ENCODE assay signal across 9 mouse cellular contexts in genomic region chr11:117975211-117975967, GRCm38 (mm10). TPM values are rescaled to one million over a fixed set of nuclear protein-coding genes. Genes with fewer than 3 reads are reported as not detected.
DNase-seq lines count a peak whose midpoint lies in the region; ATAC-seq lines count a peak whose summit lies in the region.
"Had no signal": no experiment of that assay in that cellular context is flagged by ENCODE, and none has a peak within 500 bp of the region (broad histone marks: within the 10 kb centered on the region; RNA-seq: fewer than 3 reads in every experiment).

No protein-coding gene starts in this region.

- peaks cover 32% of the 10 kb centered on the region for H3K4me1 ChIP-seq in kidney, embryonic 14.5 days (ENCODE audit: control insufficient read depth, insufficient read depth, low read length)
- peaks cover 19% of the 10 kb centered on the region for H3K4me1 ChIP-seq in forebrain, embryonic 14.5 days (ENCODE audit: control insufficient read depth, insufficient read depth, low read length)
- H3K4me1 ChIP-seq in midbrain, embryonic 15.5 days, result peaks cover 28% of the 10 kb centered on the region

- no peak for DNase-seq in kidney, adult 9 months
- DNase-seq in ZHBTc4 (ENCODE audit: low read depth, low spot score), result peak; percentile 96
- peak; percentile 47 for DNase-seq in forebrain, embryonic 14.5 days (ENCODE audit: low spot score)
- DNase-seq in left cerebral cortex, adult 18-20 months (ENCODE audit: low spot score in 2 of 2), result no peak
- DNase-seq in urinary bladder, postnatal 4 days (ENCODE audit: low spot score in 2 of 2), result no peak
- no peak for DNase-seq in ovary, postnatal 10 days (ENCODE audit: low spot score)
- DNase-seq: liver, embryonic 13.5 days had no signal

- ATAC-seq in kidney, embryonic 14.5 days (ENCODE audit: low FRiP score, low TSS enrichment), result peak; percentile 45
- ATAC-seq in forebrain, embryonic 14.5 days, result peak; percentile 30; the same call in 1 of the 2 replicates
- no peak for ATAC-seq in midbrain, embryonic 15.5 days (replicated peaks)

- no peaks in the 10 kb centered on the region for H3K9me3 ChIP-seq in kidney, embryonic 14.5 days (ENCODE audit: control insufficient read depth, low read length)
- H3K9me3 ChIP-seq in forebrain, embryonic 14.5 days (replicated peaks; ENCODE audit: control insufficient read depth, low read length), result no peaks in the 10 kb centered on the region
- no peaks in the 10 kb centered on the region for H3K9me3 ChIP-seq in midbrain, embryonic 15.5 days
- H3K9me3 ChIP-seq: liver, embryonic 13.5 days had no signal

- H3K4me2 ChIP-seq in kidney, embryonic 14.5 days (replicated peaks; ENCODE audit: low read depth, low read length), result no peak overlapping the region
- H3K4me2 ChIP-seq in forebrain, embryonic 14.5 days (ENCODE audit: low read length), result peak overlapping the region; percentile 12; the same call in 1 of the 2 replicates
- no peak overlapping the region for H3K4me2 ChIP-seq in midbrain, embryonic 15.5 days
- H3K4me2 ChIP-seq: liver, embryonic 13.5 days had no signal

- H3K36me3 ChIP-seq in kidney, embryonic 14.5 days (ENCODE audit: control insufficient read depth, insufficient read depth, low read length), result no peaks in the 10 kb centered on the region
- H3K36me3 ChIP-seq in forebrain, embryonic 14.5 days (ENCODE audit: control insufficient read depth, insufficient read depth, low read length), result no peaks in the 10 kb centered on the region
- H3K36me3 ChIP-seq in midbrain, embryonic 15.5 days (replicated peaks), result no peaks in the 10 kb centered on the region
- H3K36me3 ChIP-seq: liver, embryonic 13.5 days had no signal

- H3K27ac ChIP-seq in kidney, embryonic 14.5 days (ENCODE audit: low read depth, low read length), result peak overlapping the region; percentile 89
- H3K27ac ChIP-seq in forebrain, embryonic 14.5 days (ENCODE audit: low read depth, low read length), result peak overlapping the region; percentile 71; the same call in 1 of the 2 replicates
- peak overlapping the region; percentile 56 for H3K27ac ChIP-seq in midbrain, embryonic 15.5 days

- H3K9ac ChIP-seq in kidney, embryonic 14.5 days (ENCODE audit: low read depth, low read length), result no peak overlapping the region; the same call in 1 of the 2 replicates
- 0 out of 2 replicates have a peak overlapping the region, but pooled peaks have one; percentile 17 for H3K9ac ChIP-seq in forebrain, embryonic 14.5 days (ENCODE audit: low read length)
- H3K9ac ChIP-seq in midbrain, embryonic 15.5 days, result no peak overlapping the region
- H3K9ac ChIP-seq: liver, embryonic 13.5 days had no signal

- H3K27me3 ChIP-seq in kidney, embryonic 14.5 days (ENCODE audit: control insufficient read depth, insufficient read depth, low read length), result no peaks in the 10 kb centered on the region
- H3K27me3 ChIP-seq in forebrain, embryonic 14.5 days (replicated peaks; ENCODE audit: control insufficient read depth, insufficient read depth, low read length), result no peaks in the 10 kb centered on the region
- H3K27me3 ChIP-seq in midbrain, embryonic 15.5 days (replicated peaks), result 0 out of 2 replicates have a peak, but pooled peaks cover 8% of the 10 kb centered on the region

- 3% methylated on average over 18 of the region's 18 CpGs for WGBS in kidney, embryonic 14.5 days
- 2% methylated on average over 18 of the region's 18 CpGs for WGBS in forebrain, embryonic 14.5 days
- 6% methylated on average over 18 of the region's 18 CpGs for WGBS in midbrain, embryonic 15.5 days

- H3K4me3 ChIP-seq in kidney, embryonic 14.5 days (ENCODE audit: low read length), result no peak overlapping the region
- no peak overlapping the region for H3K4me3 ChIP-seq in forebrain, embryonic 14.5 days (ENCODE audit: low read depth, low read length)
- H3K4me3 ChIP-seq in midbrain, embryonic 15.5 days, result no peak overlapping the region
- H3K4me3 ChIP-seq: liver, embryonic 13.5 days had no signal

RNA-seq across cellular contexts. Expression of gene Socs3, which starts 5.5 kb away (rescaled TPM):
- 6.7 and 9.6 TPM in 2 replicates for polyA plus RNA-seq in kidney, embryonic 14.5 days (2014; fragmentation: Nextera tagmentation; extraction: Ambion mirVana)
- polyA plus RNA-seq in forebrain, embryonic 14.5 days (2014; fragmentation: Nextera tagmentation; extraction: Ambion mirVana), result 8.1 and 8.7 TPM in 2 replicates
- polyA plus RNA-seq in midbrain, embryonic 15.5 days (2015; fragmentation: Nextera tagmentation; extraction: Ambion mirVana), result 8.7 and 8.9 TPM in 2 replicates
- total RNA-seq in left cerebral cortex, adult 18-20 months (2021), result 1 to 10 TPM; 4.5 to 4.9 TPM

RNA-seq across cellular contexts. Expression of gene Pgs1, which starts 10.7 kb away (rescaled TPM):
- 30.0 and 37.5 TPM in 2 replicates for polyA plus RNA-seq in kidney, embryonic 14.5 days (2014; fragmentation: Nextera tagmentation; extraction: Ambion mirVana)
- polyA plus RNA-seq in forebrain, embryonic 14.5 days (2014; fragmentation: Nextera tagmentation; extraction: Ambion mirVana), result 43.1 and 49.2 TPM in 2 replicates
- polyA plus RNA-seq in midbrain, embryonic 15.5 days (2015; fragmentation: Nextera tagmentation; extraction: Ambion mirVana), result 62.5 and 63.5 TPM in 2 replicates
- total RNA-seq in left cerebral cortex, adult 18-20 months (2021), result 10 to 100 TPM; 87.1 to 89.0 TPM

Comparison
In these comparisons a context has a peak if more than half of its experiments do, and no peak if none do; other contexts are left out.
1. DNase-seq: peak in ZHBTc4 (single experiment) and forebrain, embryonic 14.5 days (single experiment); none in kidney, adult 9 months (single experiment), left cerebral cortex, adult 18-20 months (0 of 2), urinary bladder, postnatal 4 days (0 of 2) and ovary, postnatal 10 days (single experiment).
2. Peak in every context shown above with its lines, with median percentiles within 50 percentile points of each other: H3K27ac ChIP-seq.